Mouse (Mus musculus): Measurements from ENCODE around the gene Gorasp2. TPM values are rescaled to one million over a fixed set of nuclear protein-coding genes. Genes with fewer than 3 reads are reported as not detected.
A peak's percentile ranks its signal among the peaks of the same experiment; 100 is the strongest.

Gorasp2 gene
- polyA plus RNA-seq, 1 experiment from 2014 or later: 158 TPM

GRCm38 (mm10) chr2:70661715-70662495 is 529 bp downstream of the Gorasp2 start, which contains the start of gene Gm26558:
Gene Gm26558, minus strand, starts transcription at chr2:70662108.
- peak within 1 kb of the TSS; percentile 95 for H3K27ac ChIP-seq (ENCODE audit: poor library complexity, severe bottlenecking)
- peaks cover 5% of the 10 kb centered on the region; the same call in 1 of the 2 replicates for H3K27me3 ChIP-seq (replicated peaks)
- under 1% methylated on average over 53 of the region's 54 CpGs for WGBS
- peaks cover 13% of the 10 kb centered on the region for H3K36me3 ChIP-seq
- H3K9ac ChIP-seq: peak within 1 kb of the TSS; percentile 98
- peak; percentile 75 for ATAC-seq (ENCODE audit: insufficient number of reproducible peaks, low FRiP score)
- H3K4me2 ChIP-seq: peak within 1 kb of the TSS; percentile 76
- no peaks in the 10 kb centered on the region for H3K9me3 ChIP-seq (replicated peaks)
- peak within 1 kb of the TSS; percentile 84 for H3K4me3 ChIP-seq
- H3K4me1 ChIP-seq (replicated peaks): peaks cover 27% of the 10 kb centered on the region

- Histone ChIP-seq H3K27ac (ENCODE audit: poor library complexity, severe bottlenecking) (no peak overlapping the region), H3K36me3 (peaks cover 13% of the 10 kb centered on the region), H3K4me1 (replicated peaks) (peaks cover 31% of the 10 kb centered on the region), H3K9me3 (replicated peaks) (no peaks in the 10 kb centered on the region), H3K9ac (no peak overlapping the region), H3K4me3 (no peak overlapping the region), H3K27me3 (replicated peaks) (no peaks in the 10 kb centered on the region), H3K4me2 (peak overlapping the region; percentile 76; the same call in 1 of the 2 replicates)
- no peak for ATAC-seq (ENCODE audit: insufficient number of reproducible peaks, low FRiP score)
- WGBS: 76% methylated on average over 5 of the region's 5 CpGs
Observed at GRCm38 (mm10) chr2:70663764-70664163, 2.4 kb downstream of the Gorasp2 start.

GRCm38 (mm10) chr2:70667016-70667415 is 5.6 kb downstream of the Gorasp2 start:
- no peak for ATAC-seq (ENCODE audit: insufficient number of reproducible peaks, low FRiP score)
- no peak overlapping the region for H3K9ac ChIP-seq
- WGBS: 91% methylated on average over 7 of the region's 7 CpGs

GRCm38 (mm10) chr2:70669241-70669640 is 7.9 kb downstream of the Gorasp2 start:
- Histone ChIP-seq H3K36me3 (peaks cover 12% of the 10 kb centered on the region; the same call in 1 of the 2 replicates), H3K27ac (ENCODE audit: poor library complexity, severe bottlenecking) (no peak overlapping the region), H3K4me3 (no peak overlapping the region), H3K9ac (no peak overlapping the region), H3K4me1 (replicated peaks) (peaks cover 30% of the 10 kb centered on the region), H3K9me3 (replicated peaks) (no peaks in the 10 kb centered on the region), H3K27me3 (replicated peaks) (no peaks in the 10 kb centered on the region), H3K4me2 (no peak overlapping the region)
- WGBS: 93% methylated on average over 2 of the region's 2 CpGs
- no peak for ATAC-seq (ENCODE audit: insufficient number of reproducible peaks, low FRiP score)

More at GRCm38 (mm10) chr2:70667016-70667415, 5.6 kb downstream of the Gorasp2 start:
- no peak overlapping the region for H3K4me3 ChIP-seq
- peaks cover 39% of the 10 kb centered on the region for H3K4me1 ChIP-seq (replicated peaks)
- H3K36me3 ChIP-seq: peaks cover 15% of the 10 kb centered on the region
- H3K4me2 ChIP-seq: no peak overlapping the region
- H3K9me3 ChIP-seq (replicated peaks): no peaks in the 10 kb centered on the region
- no peaks in the 10 kb centered on the region for H3K27me3 ChIP-seq (replicated peaks)
- no peak overlapping the region for H3K27ac ChIP-seq (ENCODE audit: poor library complexity, severe bottlenecking)

GRCm38 (mm10) chr2:70669896-70670295 is 8.5 kb downstream of the Gorasp2 start:
- Histone ChIP-seq H3K27me3 (replicated peaks) (no peaks in the 10 kb centered on the region), H3K4me1 (replicated peaks) (peaks cover 30% of the 10 kb centered on the region), H3K9ac (no peak overlapping the region), H3K4me2 (no peak overlapping the region), H3K27ac (ENCODE audit: poor library complexity, severe bottlenecking) (no peak overlapping the region), H3K4me3 (no peak overlapping the region), H3K36me3 (peaks cover 12% of the 10 kb centered on the region; the same call in 1 of the 2 replicates), H3K9me3 (replicated peaks) (no peaks in the 10 kb centered on the region)
- ATAC-seq (ENCODE audit: insufficient number of reproducible peaks, low FRiP score): no peak
- 29% methylated on average over 2 of the region's 2 CpGs for WGBS

GRCm38 (mm10) chr2:70672476-70672875 is 11.1 kb downstream of the Gorasp2 start:
- H3K27me3 ChIP-seq (replicated peaks): no peaks in the 10 kb centered on the region
- H3K9me3 ChIP-seq (replicated peaks): no peaks in the 10 kb centered on the region
- H3K4me2 ChIP-seq: no peak overlapping the region
- H3K4me3 ChIP-seq: no peak overlapping the region
- ATAC-seq (ENCODE audit: insufficient number of reproducible peaks, low FRiP score): no peak
- 0 out of 2 replicates have a peak, but pooled peaks cover 5% of the 10 kb centered on the region for H3K36me3 ChIP-seq
- no peak overlapping the region for H3K9ac ChIP-seq
- no peak overlapping the region for H3K27ac ChIP-seq (ENCODE audit: poor library complexity, severe bottlenecking)
- WGBS: 84% methylated on average over 2 of the region's 2 CpGs
- peaks cover 23% of the 10 kb centered on the region for H3K4me1 ChIP-seq (replicated peaks)

- Histone ChIP-seq H3K9me3 (replicated peaks) (no peaks in the 10 kb centered on the region), H3K4me2 (no peak overlapping the region), H3K27me3 (replicated peaks) (no peaks in the 10 kb centered on the region), H3K4me3 (no peak overlapping the region), H3K36me3 (peaks cover 13% of the 10 kb centered on the region), H3K4me1 (replicated peaks) (peaks cover 19% of the 10 kb centered on the region), H3K27ac (ENCODE audit: poor library complexity, severe bottlenecking) (no peak overlapping the region), H3K9ac (no peak overlapping the region)
- ATAC-seq (ENCODE audit: insufficient number of reproducible peaks, low FRiP score): no peak
- 56% methylated on average over 7 of the region's 7 CpGs for WGBS
Observed at GRCm38 (mm10) chr2:70673445-70674126, 12.2 kb downstream of the Gorasp2 start.

- no peaks in the 10 kb centered on the region for H3K4me1 ChIP-seq (replicated peaks)
- no peak overlapping the region for H3K9ac ChIP-seq
- no peak overlapping the region for H3K4me2 ChIP-seq
- H3K4me3 ChIP-seq: no peak overlapping the region
- H3K27ac ChIP-seq (ENCODE audit: poor library complexity, severe bottlenecking): no peak overlapping the region
- 85% methylated on average over 2 of the region's 2 CpGs for WGBS
- no peaks in the 10 kb centered on the region for H3K9me3 ChIP-seq (replicated peaks)
- H3K36me3 ChIP-seq: peaks cover 92% of the 10 kb centered on the region
- ATAC-seq (ENCODE audit: insufficient number of reproducible peaks, low FRiP score): no peak
- H3K27me3 ChIP-seq (replicated peaks): no peaks in the 10 kb centered on the region
Observed at GRCm38 (mm10) chr2:70682324-70682723, 20.9 kb downstream of the Gorasp2 start.

- H3K4me3 ChIP-seq: no peak overlapping the region
- H3K36me3 ChIP-seq: peaks cover 96% of the 10 kb centered on the region
- no peaks in the 10 kb centered on the region for H3K27me3 ChIP-seq (replicated peaks)
- 92% methylated on average over 21 of the region's 21 CpGs for WGBS
- H3K4me1 ChIP-seq (replicated peaks): no peaks in the 10 kb centered on the region
- no peak overlapping the region for H3K4me2 ChIP-seq
- no peaks in the 10 kb centered on the region for H3K9me3 ChIP-seq (replicated peaks)
- H3K9ac ChIP-seq: no peak overlapping the region
- no peak overlapping the region for H3K27ac ChIP-seq (ENCODE audit: poor library complexity, severe bottlenecking)
- no peak for ATAC-seq (ENCODE audit: insufficient number of reproducible peaks, low FRiP score)
Observed at GRCm38 (mm10) chr2:70688454-70689078, 27.2 kb downstream of the Gorasp2 start.

- Histone ChIP-seq H3K4me3 (no peak overlapping the region), H3K36me3 (peaks cover 85% of the 10 kb centered on the region), H3K27ac (ENCODE audit: poor library complexity, severe bottlenecking) (no peak overlapping the region), H3K9ac (no peak overlapping the region), H3K27me3 (replicated peaks) (no peaks in the 10 kb centered on the region), H3K4me2 (no peak overlapping the region), H3K4me1 (replicated peaks) (0 out of 2 replicates have a peak, but pooled peaks cover 3% of the 10 kb centered on the region), H3K9me3 (replicated peaks) (no peaks in the 10 kb centered on the region)
- no peak for ATAC-seq (ENCODE audit: insufficient number of reproducible peaks, low FRiP score)
- 80% methylated on average over 11 of the region's 11 CpGs for WGBS
Observed at GRCm38 (mm10) chr2:70690195-70690594, 28.8 kb downstream of the Gorasp2 start.

GRCm38 (mm10) chr2:70695712-70696111 is 34.3 kb downstream of the Gorasp2 start:
- no peak for ATAC-seq (ENCODE audit: insufficient number of reproducible peaks, low FRiP score)
- H3K4me3 ChIP-seq: no peak overlapping the region
- 87% methylated on average over 10 of the region's 10 CpGs for WGBS

More at GRCm38 (mm10) chr2:70695712-70696111, 34.3 kb downstream of the Gorasp2 start:
- Histone ChIP-seq H3K4me2 (no peak overlapping the region), H3K27ac (ENCODE audit: poor library complexity, severe bottlenecking) (no peak overlapping the region), H3K4me1 (replicated peaks) (0 out of 2 replicates have a peak, but pooled peaks cover 3% of the 10 kb centered on the region), H3K9ac (no peak overlapping the region), H3K27me3 (replicated peaks) (no peaks in the 10 kb centered on the region), H3K36me3 (peaks cover 41% of the 10 kb centered on the region), H3K9me3 (replicated peaks) (0 out of 2 replicates have a peak, but pooled peaks cover 4% of the 10 kb centered on the region)

Measured in heart, embryonic 12.5 days (tissue).